Mouse (Mus musculus): ENCODE measurements around the gene Adh1. TPM values are rescaled to one million over a fixed set of nuclear protein-coding genes. Genes with fewer than 3 reads are reported as not detected.

Gene Adh1
- polyA plus RNA-seq, 1 experiment = 21.2 TPM

DNA sequence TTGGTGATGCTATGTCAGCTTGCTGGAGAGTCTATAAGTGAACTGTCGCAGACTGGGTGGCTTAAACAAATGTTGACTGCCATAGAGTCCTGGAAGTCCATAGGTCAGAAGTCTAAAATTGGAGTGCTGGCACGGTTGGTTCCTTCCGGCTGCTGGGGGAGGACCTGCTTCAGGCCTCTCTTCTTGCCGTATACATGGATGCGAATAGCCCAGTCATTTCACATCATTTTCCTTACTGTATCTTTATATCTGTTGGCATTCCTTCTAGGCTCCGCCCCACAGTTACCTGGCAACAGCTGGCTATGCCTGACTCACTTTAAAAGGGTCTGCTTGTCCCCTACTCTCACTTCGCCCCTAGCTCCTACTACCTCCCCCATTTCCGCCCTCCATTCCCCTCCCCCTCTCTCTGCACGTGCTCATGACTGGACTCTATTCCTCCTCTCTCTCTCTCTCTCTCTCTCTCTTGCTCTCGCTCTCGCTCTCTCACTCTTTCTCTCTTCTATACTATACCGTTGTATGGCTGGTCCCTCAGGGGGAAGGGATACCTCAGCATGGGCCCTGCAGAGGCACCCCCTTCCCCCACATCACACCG is 36.3 kb upstream of the Adh1 start:
- 83% methylated on average over 13 of the region's 13 CpGs for WGBS
- Histone ChIP-seq H3K4me1 (ENCODE audit: control insufficient read depth, insufficient read depth, low read length) (no peaks in the 10 kb centered on the region; the same call in 1 of the 2 replicates), H3K27ac (ENCODE audit: control insufficient read depth, insufficient read depth, low read depth, low read length, poor library complexity) (no peak overlapping the region), H3K4me3 (replicated peaks; ENCODE audit: control insufficient read depth, low read depth, low read length) (no peak overlapping the region)
- TF ChIP-seq CTCF (IDR thresholded peaks at IDR 0.05; ENCODE audit: control insufficient read depth, insufficient read depth, low read length) (no peak), POLR2A (IDR thresholded peaks at IDR 0.05; ENCODE audit: borderline replicate concordance, control insufficient read depth, low read depth, low read length) (no peak)

DNA sequence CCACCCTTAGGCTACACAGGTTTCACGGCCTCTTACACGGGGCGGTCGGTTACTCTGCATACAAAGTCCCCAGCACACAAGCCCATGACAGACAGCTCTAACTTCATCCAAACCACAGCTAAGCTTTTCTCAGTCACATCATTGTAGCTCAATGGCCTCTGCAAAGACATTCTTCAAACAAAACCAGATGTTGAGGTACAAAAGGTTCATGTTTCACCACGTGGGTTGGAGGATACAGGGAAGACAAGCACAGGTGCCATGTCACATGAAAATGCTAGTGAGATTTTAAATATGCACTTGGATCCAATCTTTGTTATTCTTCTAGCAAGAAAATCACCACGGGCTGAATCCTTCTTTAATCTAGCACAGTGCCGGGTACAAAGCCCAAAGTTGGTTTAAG is 35.5 kb upstream of the Adh1 start:
- TF ChIP-seq CTCF (IDR thresholded peaks at IDR 0.05; ENCODE audit: control insufficient read depth, insufficient read depth, low read length) = no peak
- no peak for TF ChIP-seq POLR2A (IDR thresholded peaks at IDR 0.05; ENCODE audit: borderline replicate concordance, control insufficient read depth, low read depth, low read length)
- no peaks in the 10 kb centered on the region; the same call in 1 of the 2 replicates for H3K4me1 ChIP-seq (ENCODE audit: control insufficient read depth, insufficient read depth, low read length)
- WGBS = 76% methylated on average over 7 of the region's 7 CpGs
- H3K4me3 ChIP-seq (replicated peaks; ENCODE audit: control insufficient read depth, low read depth, low read length) = no peak overlapping the region
- H3K27ac ChIP-seq (ENCODE audit: control insufficient read depth, insufficient read depth, low read depth, low read length, poor library complexity) = no peak overlapping the region

DNA sequence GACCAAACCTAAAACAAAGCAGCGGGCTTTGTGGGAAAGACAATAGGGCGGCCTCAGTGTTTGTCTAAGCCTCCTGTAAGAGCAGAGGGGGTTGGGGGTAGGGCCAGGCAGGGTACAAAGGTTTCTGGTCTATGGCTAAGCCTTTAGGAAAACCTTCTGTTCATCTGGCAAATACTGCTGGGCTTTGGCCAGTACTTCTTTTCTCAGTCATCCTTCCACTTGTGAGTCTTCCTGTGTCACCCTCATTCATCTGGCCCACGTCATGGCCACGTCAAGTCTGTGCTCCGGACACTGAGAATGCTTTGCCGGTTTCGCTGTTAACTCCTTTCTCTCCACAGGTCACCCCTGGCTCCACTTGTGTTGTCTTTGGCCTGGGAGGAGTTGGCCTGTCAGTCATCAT is 34.9 kb upstream of the Adh1 start:
- no peaks in the 10 kb centered on the region; the same call in 1 of the 2 replicates for H3K4me1 ChIP-seq (ENCODE audit: control insufficient read depth, insufficient read depth, low read length)
- TF ChIP-seq CTCF (IDR thresholded peaks at IDR 0.05; ENCODE audit: control insufficient read depth, insufficient read depth, low read length) (no peak), POLR2A (IDR thresholded peaks at IDR 0.05; ENCODE audit: borderline replicate concordance, control insufficient read depth, low read depth, low read length) (no peak)
- no peak overlapping the region for H3K27ac ChIP-seq (ENCODE audit: control insufficient read depth, insufficient read depth, low read depth, low read length, poor library complexity)
- H3K4me3 ChIP-seq (replicated peaks; ENCODE audit: control insufficient read depth, low read depth, low read length) = no peak overlapping the region
- 89% methylated on average over 7 of the region's 7 CpGs for WGBS

DNA sequence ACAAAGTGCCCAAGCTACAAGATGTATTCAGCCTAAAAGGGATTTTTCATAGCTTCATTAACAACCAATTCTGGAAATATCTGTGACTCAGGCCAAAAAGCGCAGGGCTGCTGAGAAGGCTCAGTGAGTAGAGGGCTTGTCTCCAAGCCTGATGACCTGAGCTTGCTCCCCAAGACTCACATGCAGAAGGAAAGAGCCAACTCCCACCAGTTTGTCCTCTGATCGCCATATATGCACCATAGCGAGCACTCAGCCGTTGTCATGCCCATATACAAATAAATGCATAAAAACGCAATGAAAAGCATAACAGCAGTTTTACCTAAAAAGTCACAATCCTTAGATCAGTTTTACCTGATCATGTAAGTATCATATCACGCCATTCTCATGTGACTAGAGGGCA is 34.3 kb upstream of the Adh1 start:
- Histone ChIP-seq H3K4me1 (ENCODE audit: control insufficient read depth, insufficient read depth, low read length) (no peaks in the 10 kb centered on the region; the same call in 1 of the 2 replicates), H3K4me3 (replicated peaks; ENCODE audit: control insufficient read depth, low read depth, low read length) (no peak overlapping the region), H3K27ac (ENCODE audit: control insufficient read depth, insufficient read depth, low read depth, low read length, poor library complexity) (no peak overlapping the region)
- WGBS = 81% methylated on average over 6 of the region's 6 CpGs
- no peak for TF ChIP-seq CTCF (IDR thresholded peaks at IDR 0.05; ENCODE audit: control insufficient read depth, insufficient read depth, low read length)
- no peak for TF ChIP-seq POLR2A (IDR thresholded peaks at IDR 0.05; ENCODE audit: borderline replicate concordance, control insufficient read depth, low read depth, low read length)

DNA sequence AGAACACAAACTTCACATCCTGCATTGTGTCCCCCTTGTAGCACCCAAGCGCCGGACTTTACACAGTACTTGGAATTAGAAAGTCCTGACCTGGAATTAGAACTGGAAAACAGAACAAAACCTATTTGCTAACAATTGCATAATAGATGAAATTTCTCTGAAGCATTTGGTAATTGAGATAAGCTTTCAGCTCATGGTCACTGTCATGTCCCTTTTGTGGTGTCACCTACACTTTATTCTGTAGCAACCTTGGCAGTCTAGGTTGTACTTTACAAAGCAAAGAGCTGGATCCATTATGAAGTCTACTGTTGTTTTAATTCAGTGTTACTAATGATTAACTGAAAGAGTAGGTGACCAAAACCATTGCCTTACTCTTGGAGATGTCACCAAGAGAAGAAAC is 33.7 kb upstream of the Adh1 start:
- no peak for TF ChIP-seq POLR2A (IDR thresholded peaks at IDR 0.05; ENCODE audit: borderline replicate concordance, control insufficient read depth, low read depth, low read length)
- no peak for TF ChIP-seq CTCF (IDR thresholded peaks at IDR 0.05; ENCODE audit: control insufficient read depth, insufficient read depth, low read length)
- Histone ChIP-seq H3K4me1 (ENCODE audit: control insufficient read depth, insufficient read depth, low read length) (no peaks in the 10 kb centered on the region; the same call in 1 of the 2 replicates), H3K4me3 (replicated peaks; ENCODE audit: control insufficient read depth, low read depth, low read length) (no peak overlapping the region), H3K27ac (ENCODE audit: control insufficient read depth, insufficient read depth, low read depth, low read length, poor library complexity) (no peak overlapping the region)
- WGBS = 80% methylated on average over 2 of the region's 2 CpGs

DNA sequence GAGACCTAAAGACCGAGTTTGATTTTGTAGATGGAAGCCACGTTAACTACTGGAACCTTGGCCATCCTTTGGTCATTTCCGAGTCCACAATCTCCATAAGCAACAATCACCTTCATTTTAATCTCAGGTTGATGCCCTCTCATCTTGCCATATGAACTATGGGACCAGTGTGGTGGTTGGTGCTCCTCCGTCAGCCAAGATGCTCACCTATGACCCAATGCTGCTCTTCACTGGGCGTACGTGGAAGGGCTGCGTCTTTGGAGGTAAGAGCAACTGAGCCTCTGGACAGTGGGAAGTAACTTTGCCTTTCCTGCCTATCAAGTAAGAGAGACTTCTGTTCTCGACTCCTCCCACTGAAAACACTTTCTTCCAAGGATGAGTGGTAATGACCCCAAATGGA is 33.0 kb upstream of the Adh1 start:
- WGBS = 80% methylated on average over 8 of the region's 8 CpGs
- H3K27ac ChIP-seq (ENCODE audit: control insufficient read depth, insufficient read depth, low read depth, low read length, poor library complexity) = no peak overlapping the region
- H3K4me1 ChIP-seq (ENCODE audit: control insufficient read depth, insufficient read depth, low read length) = no peaks in the 10 kb centered on the region; the same call in 1 of the 2 replicates

DNA sequence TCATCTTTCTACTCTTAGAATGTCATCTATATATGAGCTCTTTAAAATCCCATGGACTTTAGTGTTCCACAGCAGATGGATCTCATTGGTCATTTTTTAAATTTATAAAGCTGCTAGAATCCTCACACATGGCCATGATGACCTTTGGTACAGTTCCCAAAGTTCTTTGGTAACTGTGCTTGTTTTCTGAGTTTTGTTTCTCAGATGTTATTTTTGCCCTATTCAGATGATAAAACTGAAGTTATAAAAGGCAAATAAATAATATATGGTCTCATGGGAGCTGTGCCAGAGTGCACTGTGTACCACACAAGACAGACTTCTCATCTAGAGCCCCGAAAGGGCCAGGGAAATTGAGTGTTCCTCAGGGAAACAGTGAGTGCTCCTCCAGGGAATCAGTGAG is 31.3 kb upstream of the Adh1 start:
- TF ChIP-seq CTCF (IDR thresholded peaks at IDR 0.05; ENCODE audit: control insufficient read depth, insufficient read depth, low read length) (no peak), POLR2A (IDR thresholded peaks at IDR 0.05; ENCODE audit: borderline replicate concordance, control insufficient read depth, low read depth, low read length) (no peak)
- WGBS = 88% methylated on average over 1 of the region's 1 CpGs
- Histone ChIP-seq H3K4me1 (ENCODE audit: control insufficient read depth, insufficient read depth, low read length) (no peaks in the 10 kb centered on the region; the same call in 1 of the 2 replicates), H3K4me3 (replicated peaks; ENCODE audit: control insufficient read depth, low read depth, low read length) (no peak overlapping the region), H3K27ac (ENCODE audit: control insufficient read depth, insufficient read depth, low read depth, low read length, poor library complexity) (no peak overlapping the region)

More for the DNA sequence above, 33.0 kb upstream of the Adh1 start:
- no peak overlapping the region for H3K4me3 ChIP-seq (replicated peaks; ENCODE audit: control insufficient read depth, low read depth, low read length)
- TF ChIP-seq POLR2A (IDR thresholded peaks at IDR 0.05; ENCODE audit: borderline replicate concordance, control insufficient read depth, low read depth, low read length) (no peak), CTCF (IDR thresholded peaks at IDR 0.05; ENCODE audit: control insufficient read depth, insufficient read depth, low read length) (no peak)

DNA sequence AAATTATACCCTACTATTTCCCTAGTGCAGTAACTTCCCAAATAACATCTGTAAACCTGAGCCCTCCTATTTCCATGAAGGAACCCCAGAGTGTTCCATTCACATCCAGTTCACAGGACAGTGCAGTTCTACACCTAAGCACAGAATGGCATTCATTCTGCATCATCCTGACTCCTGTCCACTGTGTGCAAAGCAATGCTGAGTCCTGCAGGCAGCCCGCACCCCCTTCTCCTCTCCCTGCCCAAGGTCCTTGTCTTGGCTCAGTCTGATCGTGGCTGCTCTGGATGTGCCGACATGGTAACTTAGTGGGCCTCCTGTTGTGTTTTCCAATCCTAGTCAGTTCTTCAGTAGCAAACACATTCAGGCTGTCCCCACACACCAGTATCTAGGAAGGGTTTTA is 30.5 kb upstream of the Adh1 start:
- TF ChIP-seq CTCF (IDR thresholded peaks at IDR 0.05; ENCODE audit: control insufficient read depth, insufficient read depth, low read length) (no peak), POLR2A (IDR thresholded peaks at IDR 0.05; ENCODE audit: borderline replicate concordance, control insufficient read depth, low read depth, low read length) (no peak)
- 92% methylated on average over 3 of the region's 3 CpGs for WGBS
- no peaks in the 10 kb centered on the region; the same call in 1 of the 2 replicates for H3K4me1 ChIP-seq (ENCODE audit: control insufficient read depth, insufficient read depth, low read length)

DNA sequence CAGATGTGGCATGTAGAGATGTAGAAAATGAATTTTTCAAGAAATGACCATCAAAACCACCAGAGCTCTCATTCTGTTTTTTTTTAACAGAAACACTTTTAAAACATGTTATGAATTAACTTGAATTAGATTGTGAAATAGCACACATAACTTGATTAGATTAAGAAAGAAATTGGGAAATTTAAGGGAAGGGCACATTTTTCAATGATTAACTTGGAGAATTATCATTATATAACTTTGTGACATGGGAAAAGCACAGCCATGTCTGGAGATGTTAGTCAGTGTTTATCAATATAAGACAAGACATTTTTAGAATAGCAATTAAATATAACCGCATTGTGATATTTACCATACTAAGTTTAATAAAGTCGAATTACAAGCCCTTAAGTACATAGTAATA is 29.3 kb upstream of the Adh1 start:
- WGBS = 79% methylated on average over 2 of the region's 2 CpGs
- Histone ChIP-seq H3K27ac (ENCODE audit: control insufficient read depth, insufficient read depth, low read depth, low read length, poor library complexity) (no peak overlapping the region), H3K4me1 (ENCODE audit: control insufficient read depth, insufficient read depth, low read length) (no peaks in the 10 kb centered on the region; the same call in 1 of the 2 replicates), H3K4me3 (replicated peaks; ENCODE audit: control insufficient read depth, low read depth, low read length) (no peak overlapping the region)
- TF ChIP-seq POLR2A (IDR thresholded peaks at IDR 0.05; ENCODE audit: borderline replicate concordance, control insufficient read depth, low read depth, low read length) (no peak), CTCF (IDR thresholded peaks at IDR 0.05; ENCODE audit: control insufficient read depth, insufficient read depth, low read length) (no peak)

More for the DNA sequence above, 30.5 kb upstream of the Adh1 start:
- Histone ChIP-seq H3K4me3 (replicated peaks; ENCODE audit: control insufficient read depth, low read depth, low read length) (no peak overlapping the region), H3K27ac (ENCODE audit: control insufficient read depth, insufficient read depth, low read depth, low read length, poor library complexity) (no peak overlapping the region)
